Mouse (Mus musculus): ENCODE measurements around the gene Tecr. TPM values are rescaled to one million over a fixed set of nuclear protein-coding genes. Genes with fewer than 3 reads are reported as not detected.
"Not testable (repeated sequence)": the region's sequence is repeated elsewhere in the genome, so short reads cannot be mapped to it uniquely, and the experiment has no call there.

Gene Tecr
- total RNA-seq, 2 experiments from 2014 or later: 549 to 574 TPM

DNA sequence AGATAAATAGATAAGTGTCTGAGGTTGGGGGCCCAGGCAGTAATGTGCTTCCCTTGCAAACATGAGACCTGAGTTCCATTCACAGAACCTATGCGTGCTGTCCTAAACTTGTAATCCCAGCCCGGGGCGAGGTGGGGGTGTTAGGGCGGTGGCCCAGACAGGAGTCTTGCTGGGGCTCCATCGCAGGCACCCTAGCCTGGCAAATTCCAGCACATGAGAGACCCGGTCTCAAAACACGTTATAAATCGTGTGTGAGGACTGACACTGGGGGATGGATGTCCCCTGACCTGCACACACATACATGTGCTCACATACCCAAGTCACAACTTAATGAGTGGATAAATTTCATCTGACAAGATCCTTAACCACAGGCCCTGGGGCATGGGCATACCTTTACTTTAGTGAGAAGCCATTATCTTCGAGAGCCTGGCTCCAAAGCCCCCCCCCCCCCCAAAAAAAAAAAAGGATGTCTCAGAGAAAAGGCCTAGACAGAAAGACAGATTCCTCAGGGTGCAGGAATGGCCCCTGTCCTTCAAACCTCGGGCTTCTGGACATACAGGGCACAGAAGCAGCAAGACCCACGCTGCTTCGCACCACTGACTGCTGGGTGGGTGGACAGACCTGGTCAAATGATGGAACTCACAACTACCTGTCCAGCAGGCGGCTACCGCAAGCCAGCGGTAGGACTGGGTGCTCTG lies 14.1 kb upstream of the Tecr start:
- intact Hi-C loops (cut with DNase I): loop anchor here (2.0 kb wide), 1 partner anchor 55 kb away; the partner anchor contains the start of gene Ndufb7
- no peak for DNase-seq (ENCODE audit: low spot score in 2 of 2)

DNA sequence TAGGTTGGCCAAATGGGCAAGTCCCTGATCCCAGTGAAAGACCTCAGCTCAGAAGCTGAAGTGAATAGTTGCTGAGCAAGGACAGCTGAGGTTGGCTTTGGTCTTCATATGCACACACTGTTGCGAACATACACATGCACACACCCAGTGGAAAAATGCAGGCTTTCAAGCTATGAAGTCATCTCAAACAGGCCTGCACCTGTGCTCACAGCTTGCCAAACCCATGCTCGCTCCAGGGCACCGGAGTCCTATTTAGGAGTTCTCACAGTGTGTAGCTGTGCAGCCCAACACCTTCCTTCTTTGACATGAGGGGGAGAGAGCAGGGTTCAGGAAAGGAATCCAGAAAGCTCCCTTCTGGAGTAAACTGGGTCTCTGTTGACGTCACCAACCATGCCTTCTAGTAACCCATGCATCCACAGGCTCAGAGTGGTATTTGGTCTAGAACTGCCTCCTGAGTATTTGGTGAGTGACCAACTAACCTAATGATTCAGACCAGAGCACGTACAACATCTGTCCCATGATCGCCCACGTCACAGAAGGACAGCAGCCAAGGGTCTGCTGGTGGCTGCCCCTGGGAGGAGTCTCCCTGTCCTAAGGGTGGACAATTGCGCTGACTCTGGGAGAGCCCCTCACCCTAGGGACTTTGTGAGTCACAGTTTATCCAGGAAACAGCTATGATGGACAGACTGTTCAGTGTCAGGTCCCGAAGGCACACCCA lies 12.0 kb upstream of the Tecr start:
- no peak for DNase-seq (ENCODE audit: low spot score in 2 of 2)
- intact Hi-C loops (cut with DNase I): no loop called here

DNA sequence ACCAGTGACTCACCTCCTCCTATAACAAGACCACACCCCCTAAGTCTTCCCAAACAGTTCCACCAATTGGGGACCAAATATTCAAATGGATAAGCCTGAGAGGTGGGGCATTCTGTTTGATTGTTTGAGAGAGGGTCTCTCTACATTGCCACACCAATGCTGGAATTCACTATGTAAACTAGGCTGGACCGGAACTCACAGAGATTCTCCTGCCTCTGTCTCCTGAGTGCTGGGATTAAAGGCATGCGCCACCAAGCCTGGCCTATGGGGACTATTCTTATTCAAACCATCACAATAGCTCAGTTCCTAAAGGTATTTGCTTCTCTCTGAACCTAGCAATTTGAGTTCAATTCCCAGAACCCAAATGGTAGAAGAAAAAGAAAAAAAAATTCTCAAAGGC lies 10.8 kb upstream of the Tecr start:
- no peak for DNase-seq (ENCODE audit: low spot score in 2 of 2)
- intact Hi-C loops (cut with DNase I): no loop called here

DNA sequence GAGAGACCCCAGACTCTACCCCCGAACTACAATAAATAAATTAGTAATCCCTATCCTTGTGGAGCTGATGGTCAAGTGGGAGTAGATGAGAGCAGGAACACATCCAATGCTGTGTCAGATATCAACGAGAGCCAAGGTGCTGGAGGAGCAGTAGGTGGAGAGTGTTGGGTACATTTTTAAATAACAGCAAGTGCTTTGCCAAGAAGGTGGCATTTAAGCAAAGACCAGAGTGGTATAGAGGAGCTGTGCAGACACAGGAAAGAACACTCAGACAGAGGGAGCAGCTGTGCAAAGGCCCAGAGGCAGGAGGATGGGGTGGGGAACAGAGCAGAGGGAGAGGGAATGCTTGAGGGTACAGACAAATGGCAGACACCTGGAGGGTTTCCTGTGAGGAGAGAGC lies 9.3 kb upstream of the Tecr start:
- DNase-seq (ENCODE audit: low spot score in 2 of 2): peak in 1 of 2 experiments; percentile 83
- intact Hi-C loops (cut with DNase I): no loop called here

DNA sequence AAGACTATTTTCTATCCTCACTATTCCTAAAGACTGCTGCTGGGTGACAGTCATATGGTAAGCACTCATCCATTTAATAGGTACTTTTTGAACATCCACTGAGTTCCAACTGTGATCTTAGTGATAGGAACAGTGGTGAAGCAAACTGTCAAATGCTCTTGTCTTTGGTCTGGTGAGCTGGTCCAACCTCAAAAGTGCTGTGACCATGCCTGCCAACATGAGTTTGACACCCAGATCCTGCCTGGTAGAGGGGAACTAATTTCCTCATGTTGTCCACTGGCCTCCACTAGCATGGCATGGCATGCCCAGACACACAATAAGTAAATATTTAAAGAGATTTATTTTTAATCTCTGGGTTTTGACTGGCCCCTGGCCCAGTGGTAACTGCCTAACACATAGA lies 8.9 kb upstream of the Tecr start:
- intact Hi-C loops (cut with DNase I): no loop called here
- DNase-seq (ENCODE audit: low spot score in 2 of 2): no peak

DNA sequence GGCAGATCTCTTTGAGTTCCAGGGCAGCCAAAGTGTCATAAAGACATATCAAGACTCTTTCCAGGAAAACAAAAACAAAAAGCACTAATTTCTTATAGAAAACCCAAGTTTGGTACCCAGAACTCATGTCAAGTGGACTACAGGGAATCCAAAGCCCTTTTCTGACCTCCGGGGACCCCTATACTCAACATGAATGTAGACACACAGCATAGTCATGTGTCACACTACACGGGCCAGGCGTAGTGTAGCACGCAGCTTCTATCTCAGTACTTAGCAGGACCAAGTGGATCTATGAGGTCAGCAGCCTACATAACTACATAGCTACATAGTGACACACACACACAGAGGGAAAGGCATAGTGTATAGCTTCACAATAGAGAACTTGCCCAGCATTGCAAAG lies 5.9 kb upstream of the Tecr start:
- no peak for DNase-seq (ENCODE audit: low spot score in 2 of 2)
- intact Hi-C loops (cut with DNase I): no loop called here

DNA sequence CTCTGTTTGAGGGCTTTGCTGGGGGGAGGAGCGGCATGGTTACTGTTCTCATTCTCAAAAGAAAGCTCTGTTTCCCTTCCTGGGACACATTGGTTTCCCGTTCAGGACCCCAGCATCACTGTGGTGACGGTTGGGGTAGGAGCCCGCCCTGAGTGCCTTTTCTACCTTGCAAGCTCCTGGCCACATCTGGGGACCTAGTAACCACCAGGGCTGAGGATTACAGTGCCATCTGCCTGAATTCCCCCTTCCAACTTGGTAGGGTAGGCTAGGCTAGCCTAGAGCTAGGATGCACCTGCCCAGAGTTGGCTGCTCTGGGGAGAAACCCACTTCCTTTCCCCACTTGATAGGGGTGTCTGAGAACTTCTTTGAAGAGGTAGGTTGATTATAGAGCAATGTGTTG lies 4.2 kb upstream of the Tecr start:
- DNase-seq (ENCODE audit: low spot score in 2 of 2): no peak
- intact Hi-C loops (cut with DNase I): no loop called here

DNA sequence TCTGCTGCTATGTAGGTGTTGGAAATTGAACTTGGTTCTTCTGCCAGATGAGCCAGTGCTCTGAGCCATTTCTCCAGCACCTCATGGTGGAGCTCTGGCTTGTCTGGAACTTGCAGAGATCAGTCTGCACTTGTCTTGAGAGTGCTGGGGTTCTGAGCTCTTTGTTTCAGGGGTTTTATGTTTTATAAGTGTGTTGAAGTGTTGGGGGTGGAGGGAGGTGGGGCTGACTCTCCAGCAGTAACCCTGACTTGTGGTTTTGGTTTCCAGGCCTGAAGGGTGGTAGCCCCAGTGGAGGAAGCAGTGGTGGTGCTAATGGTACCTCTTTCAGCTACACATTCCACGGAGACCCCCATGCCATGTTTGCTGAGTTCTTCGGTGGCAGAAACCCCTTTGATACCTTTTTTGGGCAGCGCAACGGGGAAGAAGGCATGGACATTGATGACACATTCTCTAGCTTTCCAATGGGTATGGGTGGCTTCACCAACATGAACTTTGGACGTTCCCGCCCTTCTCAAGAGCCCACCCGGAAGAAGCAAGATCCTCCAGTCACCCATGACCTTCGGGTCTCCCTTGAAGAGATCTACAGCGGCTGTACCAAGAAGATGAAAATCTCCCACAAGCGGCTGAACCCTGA lies 1.9 kb upstream of the Tecr start:
- DNase-seq (ENCODE audit: low spot score in 2 of 2): no peak
- intact Hi-C loops (cut with DNase I): no loop called here

DNA sequence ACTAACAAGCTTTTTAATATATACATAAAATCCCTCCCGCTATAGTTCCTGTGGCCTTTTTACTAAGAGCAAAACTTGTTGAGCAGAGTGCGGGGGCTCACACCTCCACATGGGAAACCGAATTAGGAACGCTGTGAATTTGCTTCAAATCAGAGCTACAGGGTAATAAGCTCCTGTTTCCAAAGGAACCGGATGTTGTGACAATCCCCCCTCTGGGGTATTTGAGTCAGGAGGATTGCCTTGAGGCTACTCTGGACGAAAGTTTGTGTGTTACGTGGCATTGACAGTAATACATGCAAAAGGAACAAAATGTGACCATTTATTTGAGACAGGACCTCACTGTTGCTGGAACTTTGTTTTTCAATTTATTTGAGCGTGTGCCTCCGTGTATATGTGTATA lies 1.3 kb upstream of the Tecr start:
- intact Hi-C loops (cut with DNase I): no loop called here

DNA sequence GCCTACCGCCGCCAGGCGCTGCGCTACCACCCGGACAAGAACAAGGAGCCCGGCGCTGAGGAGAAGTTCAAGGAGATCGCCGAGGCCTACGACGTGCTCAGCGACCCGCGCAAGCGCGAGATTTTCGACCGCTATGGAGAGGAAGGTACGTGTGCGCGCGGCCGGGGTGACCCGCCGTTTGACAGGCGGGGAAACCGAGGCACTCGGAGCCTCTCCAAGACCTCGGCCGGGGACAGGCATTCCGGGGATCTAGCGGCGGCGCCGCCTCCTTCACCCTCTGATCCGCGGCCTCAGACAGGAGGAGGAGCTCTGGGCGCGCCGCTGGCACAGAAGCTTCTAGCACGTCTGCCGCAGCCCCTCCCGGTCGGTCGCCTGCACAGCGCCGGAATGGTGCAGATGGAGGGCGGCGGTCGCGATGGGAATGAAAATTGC lies 643 bp upstream of the Tecr start:
- intact Hi-C loops (cut with DNase I): loop anchor here (1.0 kb wide), 2 partner anchors 14 to 44 kb away; partner anchors contain the start of gene Gipc1
- peak; percentile 84 to 86 for DNase-seq (ENCODE audit: low spot score in 2 of 2)

More for the DNA sequence above, 1.3 kb upstream of the Tecr start:
- DNase-seq (ENCODE audit: low spot score in 2 of 2): peak in 1 of 2 experiments; percentile 45

DNA sequence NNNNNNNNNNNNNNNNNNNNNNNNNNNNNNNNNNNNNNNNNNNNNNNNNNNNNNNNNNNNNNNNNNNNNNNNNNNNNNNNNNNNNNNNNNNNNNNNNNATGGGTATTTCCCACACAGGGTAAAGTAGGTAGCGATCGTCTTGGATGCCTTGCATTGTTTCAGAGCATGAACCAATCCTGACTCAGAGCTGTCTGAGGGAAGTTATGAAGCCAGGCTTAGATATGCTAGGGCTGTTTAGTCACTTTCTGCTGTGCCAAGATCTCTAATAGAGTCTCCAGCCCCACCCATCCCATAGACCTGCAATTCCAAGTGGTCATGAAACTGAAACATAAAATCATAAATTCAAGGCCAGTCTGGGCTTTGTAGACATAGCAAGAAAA lies 5.1 kb downstream of the Tecr start:
- DNase-seq (ENCODE audit: low spot score in 2 of 2): no peak
- intact Hi-C loops (cut with DNase I): no loop called here

DNA sequence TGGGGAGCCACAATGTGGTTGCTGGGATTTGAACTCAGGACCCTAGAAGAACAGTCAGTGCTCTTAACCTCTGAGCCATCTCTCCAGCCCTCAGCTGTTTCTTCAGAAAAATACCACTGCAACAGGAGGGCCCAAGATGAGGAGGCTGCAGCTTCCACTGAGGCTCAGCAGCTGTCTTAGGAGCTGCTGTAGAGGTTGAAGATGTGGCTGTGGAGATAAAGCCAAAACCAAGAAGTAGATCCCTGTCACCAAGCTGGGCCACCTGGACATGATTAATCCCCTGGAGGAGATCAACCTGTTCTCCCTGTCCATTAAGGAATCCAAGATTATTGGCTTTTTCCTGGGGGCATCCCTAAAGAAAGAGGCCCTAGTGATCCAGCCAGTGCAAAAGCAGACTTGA lies 8.0 kb downstream of the Tecr start:
- intact Hi-C loops (cut with DNase I): no loop called here
- DNase-seq (ENCODE audit: low spot score in 2 of 2): no peak

DNA sequence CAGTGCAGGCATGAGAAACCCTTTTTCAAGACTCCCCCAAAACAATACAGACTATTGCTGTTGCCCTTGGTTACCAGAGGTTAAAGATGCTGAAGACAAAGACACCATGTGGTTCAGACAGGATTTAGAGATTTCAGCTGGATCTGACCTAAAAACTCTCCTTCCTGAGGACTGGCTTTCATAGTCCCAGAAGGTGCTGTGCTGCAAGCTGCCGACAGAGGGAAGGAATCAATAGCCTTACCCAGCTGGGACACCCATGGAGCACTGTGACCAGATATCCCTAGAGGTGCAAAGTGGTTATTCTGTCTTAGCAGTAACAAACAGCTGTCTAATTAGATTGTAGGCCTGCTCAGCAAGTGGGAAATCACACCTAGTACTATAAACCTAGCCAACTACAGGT lies 9.6 kb downstream of the Tecr start:
- intact Hi-C loops (cut with DNase I): no loop called here
- DNase-seq (ENCODE audit: low spot score in 2 of 2): no peak

DNA sequence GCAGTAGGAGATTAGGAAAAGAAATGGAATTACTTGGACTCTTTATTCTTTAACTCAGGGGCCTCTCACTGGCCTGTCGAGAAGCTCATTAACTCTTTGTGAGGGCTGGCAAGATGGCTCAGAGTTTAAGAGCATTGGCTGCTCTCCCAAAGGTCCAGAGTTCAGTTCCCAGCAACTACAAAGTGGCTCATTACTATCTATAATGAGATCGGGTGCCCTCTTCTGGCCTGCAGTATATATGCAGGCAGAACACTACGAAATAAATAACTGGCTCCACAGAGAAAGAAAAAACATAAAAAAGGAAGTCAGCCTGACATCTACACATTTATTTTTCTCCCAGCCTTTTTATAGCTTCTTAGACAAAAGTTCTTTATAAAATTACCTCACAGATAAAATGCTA lies 11.4 kb downstream of the Tecr start:
- intact Hi-C loops (cut with DNase I): no loop called here

DNA sequence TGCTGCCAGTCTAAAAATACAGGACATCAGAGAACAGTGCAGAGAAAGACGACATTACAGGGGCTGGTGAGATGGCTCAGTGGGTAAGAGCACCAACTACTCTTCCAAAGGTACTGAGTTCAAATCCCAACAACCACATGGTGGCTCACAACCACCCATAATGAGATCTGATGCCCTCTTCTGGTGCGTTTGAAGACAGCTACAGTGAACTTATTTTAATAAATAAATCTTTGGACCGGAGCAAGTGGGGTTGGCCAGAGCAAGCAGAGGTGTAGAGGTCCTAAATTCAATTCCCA lies 12.8 kb downstream of the Tecr start:
- DNase-seq (ENCODE audit: low spot score in 2 of 2); intact Hi-C loops (cut with DNase I): not testable (repeated sequence)

More for the DNA sequence above, 11.4 kb downstream of the Tecr start:
- no peak for DNase-seq (ENCODE audit: low spot score in 2 of 2)

DNA sequence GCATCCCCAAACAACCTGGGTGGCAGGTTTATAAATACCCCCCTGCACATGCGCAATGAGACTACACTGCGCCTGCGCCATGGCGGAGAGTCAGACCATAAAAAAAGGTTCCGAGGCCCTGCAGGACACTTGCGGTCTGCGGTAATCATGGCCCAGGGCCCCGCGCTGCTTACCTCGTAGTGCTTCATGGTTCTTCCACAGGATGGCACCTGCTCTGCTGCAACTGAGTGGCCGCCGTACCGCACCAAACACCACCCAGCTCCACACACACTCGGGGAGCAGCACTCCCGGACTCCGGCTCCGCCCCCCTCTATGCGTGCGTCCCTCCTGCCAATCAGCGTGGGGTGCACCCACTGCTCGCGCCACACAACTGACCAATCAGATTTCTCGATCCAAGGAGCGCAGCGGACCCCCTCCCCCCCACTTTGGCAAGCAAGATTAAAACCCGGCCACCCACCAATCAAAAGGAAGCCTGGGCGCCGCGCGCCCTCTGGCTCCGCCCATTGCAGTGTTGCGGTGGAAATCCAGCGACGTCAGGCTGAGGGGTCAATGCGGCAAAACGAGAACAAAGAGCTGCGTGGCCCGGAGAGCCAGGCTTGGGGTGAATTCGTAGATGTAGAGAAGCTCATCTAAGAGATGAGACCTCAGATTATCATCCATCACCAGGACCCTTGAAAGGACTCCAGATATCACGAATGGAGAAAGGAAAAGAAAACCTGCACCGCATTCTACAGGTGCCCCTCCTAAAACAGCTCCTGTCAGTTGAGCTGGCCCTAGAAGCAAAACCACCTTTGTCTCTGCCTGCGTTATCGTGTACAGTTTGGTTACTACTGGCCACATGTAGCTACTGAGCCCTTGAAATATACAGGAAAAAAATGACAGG lies 13.4 kb downstream of the Tecr start:
- intact Hi-C loops (cut with DNase I): loop anchor here (1.0 kb wide), 1 partner anchor 14 kb away; the partner anchor contains the start of gene Dnajb1
- peak; percentile 97 to 99 for DNase-seq (ENCODE audit: low spot score in 2 of 2)

DNA sequence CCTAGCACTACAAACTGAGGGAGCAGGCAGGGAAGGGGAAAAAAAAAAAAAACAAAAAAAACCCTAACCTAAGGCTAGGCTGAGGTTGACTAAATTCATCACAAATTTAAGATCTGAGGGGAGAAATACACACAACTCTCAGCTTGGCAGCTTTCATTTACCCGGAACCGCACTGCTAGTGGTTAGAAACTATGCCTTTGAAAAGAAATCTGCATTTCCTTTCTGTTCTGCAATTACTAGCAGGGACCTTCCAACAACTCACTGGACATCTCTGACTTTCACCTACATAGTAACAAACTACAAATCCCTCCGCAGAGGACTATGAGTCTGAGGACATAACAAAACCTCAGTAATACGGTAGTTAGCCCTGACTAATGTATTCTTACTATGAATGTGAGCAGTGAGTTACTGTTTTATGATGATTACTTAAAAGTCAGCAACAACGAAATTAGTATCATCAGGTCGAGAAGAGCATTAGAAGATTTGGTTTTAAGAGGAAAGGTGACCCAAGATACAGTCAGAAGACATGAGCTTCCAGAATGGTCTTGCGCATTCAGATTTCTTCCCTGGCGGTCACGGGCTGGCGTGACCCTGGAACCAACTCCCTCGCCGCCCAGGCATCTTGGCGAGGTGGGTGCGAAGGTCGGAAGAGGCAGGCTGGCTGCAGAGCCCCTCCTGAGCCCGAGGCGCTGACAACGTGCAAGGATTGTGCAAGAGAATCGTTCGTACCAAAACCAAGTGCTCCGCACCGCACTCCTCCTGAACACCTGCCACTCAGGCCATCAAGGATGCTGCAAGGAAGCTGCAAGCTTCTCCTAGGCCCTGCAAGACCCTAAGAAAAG lies 14.2 kb downstream of the Tecr start:
- DNase-seq (ENCODE audit: low spot score in 2 of 2): no peak
- intact Hi-C loops (cut with DNase I): loop anchor here (1.0 to 2.0 kb wide), 2 partner anchors 15 to 17 kb away; partner anchors contain the start of gene Dnajb1

DNA sequence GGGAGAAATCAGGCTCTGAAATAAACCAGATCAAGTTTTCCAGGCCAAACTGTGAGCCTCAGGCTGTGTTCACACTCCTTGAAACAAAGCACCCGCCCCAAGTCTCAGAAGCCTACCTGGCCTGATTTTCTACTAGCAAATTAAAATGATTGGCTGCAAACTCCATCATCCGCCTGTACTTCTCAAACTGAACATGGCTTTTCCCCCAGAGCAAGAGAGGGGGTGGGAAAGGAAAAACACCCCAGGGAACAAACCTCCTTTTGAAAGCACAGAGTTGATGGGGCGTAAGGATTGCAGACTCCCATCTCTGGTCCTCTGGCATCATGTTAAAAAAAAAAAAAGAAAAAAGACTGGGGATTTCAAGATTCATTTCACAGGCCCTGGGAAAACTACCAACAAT lies 15.1 kb downstream of the Tecr start:
- intact Hi-C loops (cut with DNase I): loop anchor here (2.0 kb wide), 1 partner anchor 16 kb away; no protein-coding TSS in a partner anchor
- no peak for DNase-seq (ENCODE audit: low spot score in 2 of 2)

DNA sequence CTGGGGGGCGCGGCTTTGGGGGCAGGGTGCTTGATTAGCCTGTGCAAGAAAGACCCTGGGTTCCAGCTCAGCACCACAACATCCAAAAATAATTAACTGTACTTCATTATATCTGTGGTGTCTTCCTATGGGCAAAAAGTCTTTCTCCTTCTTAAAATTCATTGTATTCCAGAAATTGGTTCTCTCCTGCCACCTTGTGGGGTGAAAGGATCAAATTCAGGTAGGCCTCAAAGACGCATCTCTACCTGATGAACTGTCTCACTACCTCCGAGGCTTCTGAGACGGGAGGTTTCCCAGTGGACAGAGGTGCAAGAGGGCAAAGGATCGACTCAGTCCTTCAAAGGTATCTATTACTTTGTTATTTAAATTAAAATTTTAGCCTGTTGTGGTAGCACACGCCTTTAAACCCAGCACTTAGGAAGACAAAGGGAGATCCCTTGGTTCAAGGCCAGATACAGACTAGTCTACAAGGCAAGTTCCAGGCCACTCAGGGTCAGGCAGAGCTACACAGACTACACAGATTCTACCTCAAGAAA lies 17.2 kb downstream of the Tecr start:
- intact Hi-C loops (cut with DNase I): no loop called here
- DNase-seq (ENCODE audit: low spot score in 2 of 2): no peak
